Mouse (Mus musculus) gastrocnemius, postnatal 36 days (tissue): ENCODE results near the gene Boll. TPM values are rescaled to one million over a fixed set of nuclear protein-coding genes. Genes with fewer than 3 reads are reported as not detected.
"Not testable (repeated sequence)": the region's sequence is repeated elsewhere in the genome, so short reads cannot be mapped to it uniquely, and the experiment has no call there.

Experiments used
- DNase-seq, 2 experiments: peaks; one replicate each; pipeline ENCODE4 v3.0.0; 2022
- intact Hi-C: fragments of 180-260 bp; cut with DNase I; formaldehyde crosslinking; loops from one replicate; pipeline ENCODE4 v1.15.1; 2025
- long read RNA-seq, 2 experiments: library from polyadenylated mRNA; stranded (forward); transcript quantifications; one replicate each; pipeline ENCODE4 v2.0.0; 2021
- total RNA-seq, 2 experiments: library from RNA; stranded (reverse); gene quantifications; 2 replicates each; pipeline ENCODE4 v1.2.3; 2021

The Boll gene
- not detected for total RNA-seq
- long read RNA-seq, experiment 1 = 0 reads
- long read RNA-seq, experiment 2 = 0 reads

- intact Hi-C loops = no loop called here
Measured at GRCm38 (mm10) chr1:55363044-55363565, at the start of gene Boll. TSS of gene Boll (minus strand) at chr1:55363469.

GRCm38 (mm10) chr1:55412569-55412968 is 49.3 kb upstream of the Boll start:
- intact Hi-C loops = no loop called here
- DNase-seq = no peak

More at GRCm38 (mm10) chr1:55363044-55363565, at the start of gene Boll:
- DNase-seq = peak; percentile 42 to 49

GRCm38 (mm10) chr1:55411079-55411478 is 47.8 kb upstream of the Boll start:
- intact Hi-C loops = no loop called here
- DNase-seq = no peak

GRCm38 (mm10) chr1:55410670-55411069 is 47.4 kb upstream of the Boll start:
- DNase-seq = no peak
- intact Hi-C loops = no loop called here

- intact Hi-C loops = no loop called here
- DNase-seq = peak in 1 of 2 experiments; percentile 18
Measured at GRCm38 (mm10) chr1:55406531-55407375, 43.5 kb upstream of the Boll start.

GRCm38 (mm10) chr1:55406023-55406413 is 42.7 kb upstream of the Boll start:
- DNase-seq = peak; percentile 80
- intact Hi-C loops = no loop called here

GRCm38 (mm10) chr1:55405272-55406022 is 42.2 kb upstream of the Boll start, which contains the start of gene Plcl1:
TSS of gene Plcl1 (plus strand) at chr1:55405921.
- peak; percentile 91 to 95 for DNase-seq
- intact Hi-C loops = loop anchor here (2.0 kb wide), 2 partner anchors 433 to 469 kb away; no protein-coding TSS in a partner anchor

- intact Hi-C loops = loop anchor here (1.0 to 2.0 kb wide), 3 partner anchors 332 to 470 kb away; no protein-coding TSS in a partner anchor
- DNase-seq = peak in 1 of 2 experiments; percentile 23
Measured at GRCm38 (mm10) chr1:55404439-55404838, 41.2 kb upstream of the Boll start.

GRCm38 (mm10) chr1:55399891-55400290 is 36.6 kb upstream of the Boll start:
- DNase-seq = no peak
- intact Hi-C loops = no loop called here

GRCm38 (mm10) chr1:55383114-55383773 is 20.0 kb upstream of the Boll start:
- DNase-seq = peak; percentile 69 to 74
- intact Hi-C loops = loop anchor here (2.0 kb wide), 1 partner anchor 144 kb away; no protein-coding TSS in a partner anchor

- DNase-seq = no peak
- intact Hi-C loops = no loop called here
Measured at GRCm38 (mm10) chr1:55380527-55380926, 17.3 kb upstream of the Boll start.

GRCm38 (mm10) chr1:55372626-55373025 is 9.4 kb upstream of the Boll start:
- DNase-seq = no peak
- intact Hi-C loops = no loop called here

GRCm38 (mm10) chr1:55363586-55363985 is 317 bp upstream of the Boll start:
- no peak for DNase-seq
- intact Hi-C loops = no loop called here

- intact Hi-C loops = no loop called here
- no peak for DNase-seq
Measured at GRCm38 (mm10) chr1:55362634-55363033, 635 bp downstream of the Boll start.

GRCm38 (mm10) chr1:55351914-55352313 is 11.4 kb downstream of the Boll start:
- DNase-seq, intact Hi-C loops: not testable (repeated sequence)

- DNase-seq, intact Hi-C loops: not testable (repeated sequence)
Measured at GRCm38 (mm10) chr1:55325496-55325895, 37.8 kb downstream of the Boll start.

- DNase-seq = no peak
- intact Hi-C loops = no loop called here
Measured at GRCm38 (mm10) chr1:55301077-55301476, 62.2 kb downstream of the Boll start.

GRCm38 (mm10) chr1:55279081-55279480 is 84.2 kb downstream of the Boll start:
- no peak for DNase-seq
- intact Hi-C loops = no loop called here

GRCm38 (mm10) chr1:55265447-55265846 is 97.8 kb downstream of the Boll start:
- DNase-seq = no peak

GRCm38 (mm10) chr1:55264385-55264784 is 98.9 kb downstream of the Boll start:
- intact Hi-C loops = no loop called here
- DNase-seq = no peak

More at GRCm38 (mm10) chr1:55265447-55265846, 97.8 kb downstream of the Boll start:
- intact Hi-C loops = no loop called here
